Mouse (Mus musculus) embryonic facial prominence, embryonic 14.5 days (tissue): ENCODE data around the gene Ptch1. TPM values are rescaled to one million over a fixed set of nuclear protein-coding genes. Genes with fewer than 3 reads are reported as not detected.

Source experiments
- ATAC-seq: fragments of 200-750 bp; cut with Nextera tagmentation; 2 replicates; pipeline ENCODE4 v1.8.0; 2017; ENCODE audit warnings: low read depth, moderate number of reproducible peaks, moderate TSS enrichment
- DNase-seq: peaks from one replicate; pipeline ENCODE4 v3.0.0-alpha.2; 2015; ENCODE audit warnings: low spot score
- H3K27ac ChIP-seq: fragments of 300-500 bp; sonication (generic); replicated peaks from 2 replicates; pipeline ENCODE4 v1.5.1; 2014; ENCODE audit warnings: low read depth, mild to moderate bottlenecking, low read length, moderate library complexity
- H3K27me3 ChIP-seq: fragments of 300-500 bp; sonication (generic); replicated peaks from 2 replicates; pipeline ENCODE4 v1.6.1; 2014; ENCODE audit warnings: low read length; ENCODE audit not compliant: control insufficient read depth, insufficient read depth
- H3K36me3 ChIP-seq: fragments of 300-500 bp; sonication (generic); 2 replicates; pipeline ENCODE4 v1.6.1; 2014; ENCODE audit warnings: low read length, mixed read lengths; ENCODE audit not compliant: control insufficient read depth, insufficient read depth
- H3K4me1 ChIP-seq: fragments of 300-500 bp; sonication (generic); 2 replicates; pipeline ENCODE4 v1.6.1; 2014; ENCODE audit warnings: antibody characterized with exemption, low read length; ENCODE audit not compliant: control insufficient read depth, insufficient read depth
- H3K4me2 ChIP-seq: fragments of 300-500 bp; sonication (generic); 2 replicates; pipeline ENCODE4 v1.6.1; 2014; ENCODE audit warnings: low read depth, mild to moderate bottlenecking, low read length, moderate library complexity, mixed read lengths
- H3K4me3 ChIP-seq: fragments of 300-500 bp; sonication (generic); 2 replicates; pipeline ENCODE4 v1.5.1; 2014; ENCODE audit warnings: low read depth, mild to moderate bottlenecking, low read length
- H3K9ac ChIP-seq: fragments of 300-500 bp; sonication (generic); 2 replicates; pipeline ENCODE4 v1.6.1; 2014; ENCODE audit warnings: low read depth, mild to moderate bottlenecking, low read length, moderate library complexity, mixed read lengths
- H3K9me3 ChIP-seq: fragments of 300-500 bp; sonication (generic); 2 replicates; pipeline ENCODE4 v1.6.1; 2016; ENCODE audit warnings: low read length; ENCODE audit not compliant: control insufficient read depth
- WGBS: fragments of 180-500 bp; shearing (Covaris S2); extraction: QIAGEN DNeasy Blood & Tissue Kit; methylation state at CpG from one replicate; pipeline ENCODE4 v1.1.7; 2014; 5-methylcytosine and 5-hydroxymethylcytosine counted together
- polyA plus RNA-seq: library from polyadenylated mRNA; unstranded; fragments of >200 nt; fragmentation: Nextera tagmentation; extraction: Ambion mirVana; gene quantifications from 2 replicates; pipeline ENCODE4 v1.2.1, GENCODE M21; 2014

Ptch1 gene
- polyA plus RNA-seq, 1 experiment from 2014 or later: 22.7 TPM

GRCm38 (mm10) chr13:63572453-63573255 lies 744 bp downstream of the Ptch1 start:
- peak overlapping the region; percentile 77 for H3K4me3 ChIP-seq
- H3K36me3 ChIP-seq: no peaks in the 10 kb centered on the region
- peaks cover 13% of the 10 kb centered on the region; the same call in 1 of the 2 replicates for H3K4me1 ChIP-seq
- H3K9ac ChIP-seq: peak overlapping the region; percentile 84
- peaks cover 26% of the 10 kb centered on the region for H3K27me3 ChIP-seq
- DNase-seq (no peak), ATAC-seq (no peak)
- no peaks in the 10 kb centered on the region for H3K9me3 ChIP-seq
- H3K27ac ChIP-seq: peak overlapping the region; percentile 89
- peak overlapping the region; percentile 82 for H3K4me2 ChIP-seq
- under 1% methylated on average over 63 of the region's 67 CpGs for WGBS

GRCm38 (mm10) chr13:63572111-63572452 lies 1.3 kb downstream of the Ptch1 start:
- Histone ChIP-seq H3K36me3 (no peaks in the 10 kb centered on the region), H3K9ac (peak overlapping the region; percentile 84), H3K4me3 (peak overlapping the region; percentile 77), H3K27ac (peak overlapping the region; percentile 89), H3K9me3 (no peaks in the 10 kb centered on the region), H3K4me2 (peak overlapping the region; percentile 82), H3K27me3 (peaks cover 26% of the 10 kb centered on the region), H3K4me1 (peaks cover 13% of the 10 kb centered on the region; the same call in 1 of the 2 replicates)
- WGBS: 2% methylated on average over 12 of the region's 12 CpGs
- DNase-seq (no peak), ATAC-seq (no peak)

GRCm38 (mm10) chr13:63570456-63570855 lies 2.9 kb downstream of the Ptch1 start:
- peak overlapping the region; percentile 82 for H3K4me2 ChIP-seq
- no peaks in the 10 kb centered on the region for H3K9me3 ChIP-seq
- peak overlapping the region; percentile 47; the same call in 1 of the 2 replicates for H3K9ac ChIP-seq
- peak overlapping the region; percentile 77 for H3K4me3 ChIP-seq
- ATAC-seq (no peak), DNase-seq (no peak)
- H3K27ac ChIP-seq: no peak overlapping the region; the same call in 1 of the 2 replicates
- H3K36me3 ChIP-seq: no peaks in the 10 kb centered on the region
- peaks cover 13% of the 10 kb centered on the region; the same call in 1 of the 2 replicates for H3K4me1 ChIP-seq
- H3K27me3 ChIP-seq: peaks cover 26% of the 10 kb centered on the region

- 20% methylated on average over 5 of the region's 5 CpGs for WGBS
- no peak for DNase-seq
- H3K9ac ChIP-seq: 0 out of 2 replicates have a peak overlapping the region, but pooled peaks have one; percentile 21
- no peak for ATAC-seq
- H3K27ac ChIP-seq: peak overlapping the region; percentile 100
- no peaks in the 10 kb centered on the region for H3K36me3 ChIP-seq
- no peaks in the 10 kb centered on the region for H3K9me3 ChIP-seq
- H3K4me3 ChIP-seq: peak overlapping the region; percentile 89; the same call in 1 of the 2 replicates
- H3K4me2 ChIP-seq: peak overlapping the region; percentile 82
- H3K27me3 ChIP-seq: peaks cover 26% of the 10 kb centered on the region
- peaks cover 13% of the 10 kb centered on the region; the same call in 1 of the 2 replicates for H3K4me1 ChIP-seq
Observed at GRCm38 (mm10) chr13:63569396-63569756, 4.0 kb downstream of the Ptch1 start.

GRCm38 (mm10) chr13:63568741-63569395 lies 4.5 kb downstream of the Ptch1 start:
- no peak for ATAC-seq

GRCm38 (mm10) chr13:63568306-63568705 lies 5.1 kb downstream of the Ptch1 start:
- Histone ChIP-seq H3K9me3 (no peaks in the 10 kb centered on the region), H3K27me3 (peaks cover 19% of the 10 kb centered on the region), H3K9ac (peak overlapping the region; percentile 73), H3K4me2 (peak overlapping the region; percentile 82), H3K36me3 (no peaks in the 10 kb centered on the region), H3K27ac (peak overlapping the region; percentile 100), H3K4me3 (peak overlapping the region; percentile 89), H3K4me1 (peaks cover 7% of the 10 kb centered on the region; the same call in 1 of the 2 replicates)
- ATAC-seq (no peak), DNase-seq (peak; percentile 53)
- WGBS: 2% methylated on average over 14 of the region's 14 CpGs

More at GRCm38 (mm10) chr13:63568741-63569395, 4.5 kb downstream of the Ptch1 start:
- Histone ChIP-seq H3K4me1 (peaks cover 12% of the 10 kb centered on the region; the same call in 1 of the 2 replicates), H3K27ac (peak overlapping the region; percentile 100), H3K9ac (peak overlapping the region; percentile 73; the same call in 1 of the 2 replicates), H3K36me3 (no peaks in the 10 kb centered on the region), H3K27me3 (peaks cover 22% of the 10 kb centered on the region), H3K4me2 (peak overlapping the region; percentile 82), H3K9me3 (no peaks in the 10 kb centered on the region), H3K4me3 (peak overlapping the region; percentile 89)
- 7% methylated on average over 19 of the region's 19 CpGs for WGBS
- peak; percentile 41 for DNase-seq

- peak; percentile 85 for ATAC-seq
- WGBS: under 1% methylated on average over 44 of the region's 62 CpGs
Observed at GRCm38 (mm10) chr13:63567677-63568293, 5.6 kb downstream of the Ptch1 start.

More at GRCm38 (mm10) chr13:63567677-63568293, 5.6 kb downstream of the Ptch1 start:
- peaks cover 19% of the 10 kb centered on the region for H3K27me3 ChIP-seq
- peak overlapping the region; percentile 73 for H3K9ac ChIP-seq
- peak; percentile 97 for DNase-seq
- no peaks in the 10 kb centered on the region for H3K9me3 ChIP-seq
- H3K4me3 ChIP-seq: peak overlapping the region; percentile 89
- H3K4me2 ChIP-seq: peak overlapping the region; percentile 82
- H3K36me3 ChIP-seq: no peaks in the 10 kb centered on the region
- H3K4me1 ChIP-seq: peaks cover 7% of the 10 kb centered on the region; the same call in 1 of the 2 replicates
- H3K27ac ChIP-seq: peak overlapping the region; percentile 100
